Mouse (Mus musculus) stomach, postnatal 0 days (tissue): ENCODE measurements around the gene Gm20683.

ENCODE experiments used
- CTCF ChIP-seq: IDR thresholded peaks from 2 replicates; pipeline ENCODE4 v1.5.1; 2016; ENCODE audit warnings: antibody characterized with exemption, low read depth, mild to moderate bottlenecking, moderate library complexity
- EP300 ChIP-seq: optimal IDR thresholded peaks from 2 replicates; pipeline ENCODE3; 2016; ENCODE audit warnings: antibody characterized with exemption

GRCm38 (mm10) chr17:25831451-25832281, 9.9 kb downstream of the Gm20683 start:
- TF ChIP-seq CTCF (no peak), EP300 (no peak)
